18 mouse cellular contexts compared by ENCODE assay signal in genomic region chr19:42258031-42258430, GRCm38 (mm10). TPM values are rescaled to one million over a fixed set of nuclear protein-coding genes. Genes with fewer than 3 reads are reported as not detected.
DNase-seq lines count a peak whose midpoint lies in the region; ATAC-seq and TF ChIP-seq lines count a peak whose summit lies in the region.
"Had no signal": no experiment of that assay in that cellular context is flagged by ENCODE, and none has a peak within 500 bp of the region (broad histone marks: within the 10 kb centered on the region; RNA-seq: fewer than 3 reads in every experiment).

No protein-coding gene starts in this region.

- intact Hi-C loops in heart, adult 2 months (cut with DNase I), result no loop called here

- DNase-seq in forebrain, postnatal 0 days, result no peak
- peak; percentile 74 for DNase-seq in 3134 (ENCODE audit: extremely low read depth, insufficient read length, low spot score)
- DNase-seq in brain, adult 2 months (ENCODE audit: low read depth, low spot score), result peak; percentile 96
- peak; percentile 81 to 87 for DNase-seq in cerebellum, postnatal 25 days
- no peak for DNase-seq in heart, adult 2 months
- no peak for DNase-seq in layer of hippocampus, adult 11-12 months (ENCODE audit: low spot score)
- DNase-seq: B cell, adult 2 months; embryo, embryonic 11 days; kidney, adult 8-10 months; liver, postnatal 0 days; lung, postnatal 4 days; right cerebral cortex, postnatal 14 days had no signal

- H3K9me3 ChIP-seq in forebrain, postnatal 0 days (ENCODE audit: low read length), result no peaks in the 10 kb centered on the region
- H3K9me3 ChIP-seq in forebrain, embryonic 16.5 days (ENCODE audit: control insufficient read depth, low read length), result no peaks in the 10 kb centered on the region
- H3K9me3 ChIP-seq: G1E; heart, embryonic 15.5 days; hindbrain, embryonic 12.5 days had no signal

- TF ChIP-seq POLR2A in heart, adult 2 months (IDR thresholded peaks at IDR 0.05; ENCODE audit: insufficient read depth, low read depth, low read length), result no peak

- H3K27ac ChIP-seq in forebrain, postnatal 0 days (ENCODE audit: low read depth, low read length), result no peak overlapping the region
- no peak overlapping the region for H3K27ac ChIP-seq in forebrain, embryonic 16.5 days (ENCODE audit: low read length)
- no peak overlapping the region for H3K27ac ChIP-seq in heart, adult 2 months
- H3K27ac ChIP-seq: heart, embryonic 15.5 days; hindbrain, embryonic 12.5 days had no signal

- peaks cover 4% of the 10 kb centered on the region; the same call in 1 of the 2 replicates for H3K36me3 ChIP-seq in forebrain, postnatal 0 days (ENCODE audit: insufficient read depth)
- H3K36me3 ChIP-seq in forebrain, embryonic 16.5 days (ENCODE audit: control insufficient read depth, insufficient read depth), result no peaks in the 10 kb centered on the region
- no peaks in the 10 kb centered on the region for H3K36me3 ChIP-seq in heart, adult 2 months (ENCODE audit: control insufficient read depth, insufficient read depth, low read length)
- H3K36me3 ChIP-seq: G1E; heart, embryonic 15.5 days; hindbrain, embryonic 12.5 days had no signal

- no peak for ATAC-seq in forebrain, postnatal 0 days
- ATAC-seq in forebrain, embryonic 16.5 days, result no peak
- no peak for ATAC-seq in inflammation-experienced regulatory T-cells, adult 6 months
- ATAC-seq: activated CD4-positive, CD25-positive, alpha-beta regulatory T cell, adult 4 months; liver, postnatal 0 days had no signal

- no peak for TF ChIP-seq EP300 in heart, adult 2 months (IDR thresholded peaks at IDR 0.05; ENCODE audit: insufficient read depth, low read depth, low read length)

- H3K4me1 ChIP-seq in forebrain, postnatal 0 days (ENCODE audit: insufficient read depth), result peaks cover 25% of the 10 kb centered on the region
- H3K4me1 ChIP-seq in forebrain, embryonic 16.5 days (replicated peaks; ENCODE audit: control insufficient read depth, insufficient read depth, low read length), result peaks cover 26% of the 10 kb centered on the region
- no peaks in the 10 kb centered on the region for H3K4me1 ChIP-seq in heart, adult 2 months (ENCODE audit: control insufficient read depth, insufficient read depth, low read length)

- no peaks in the 10 kb centered on the region for H3K27me3 ChIP-seq in forebrain, postnatal 0 days (ENCODE audit: insufficient read depth, low read length)
- H3K27me3 ChIP-seq in forebrain, embryonic 16.5 days (replicated peaks; ENCODE audit: control insufficient read depth, insufficient read depth, low read length), result 0 out of 2 replicates have a peak, but pooled peaks cover 3% of the 10 kb centered on the region
- peaks cover 1% of the 10 kb centered on the region; the same call in 1 of the 2 replicates for H3K27me3 ChIP-seq in heart, adult 2 months (ENCODE audit: control insufficient read depth, insufficient read depth, low read length)

- no peaks in the 10 kb centered on the region for H3K79me2 ChIP-seq in heart, adult 2 months (replicated peaks; ENCODE audit: control insufficient read depth, insufficient read depth, low read length)

- no peak for TF ChIP-seq CTCF in forebrain, postnatal 0 days (IDR thresholded peaks at IDR 0.05; ENCODE audit: low read depth)
- TF ChIP-seq CTCF in heart, adult 2 months (IDR thresholded peaks at IDR 0.05), result no peak

- WGBS in forebrain, postnatal 0 days, result 48% methylated on average over 3 of the region's 3 CpGs
- WGBS in forebrain, embryonic 16.5 days, result 76% methylated on average over 3 of the region's 3 CpGs
- WGBS in heart, adult 2 months, result 39% methylated on average over 3 of the region's 3 CpGs

- H3K9ac ChIP-seq in forebrain, postnatal 0 days, result no peak overlapping the region
- H3K9ac ChIP-seq in forebrain, embryonic 16.5 days (replicated peaks; ENCODE audit: low read depth, low read length), result no peak overlapping the region
- no peak overlapping the region for H3K9ac ChIP-seq in heart, adult 2 months (ENCODE audit: low read depth, low read length)
- H3K9ac ChIP-seq: heart, embryonic 15.5 days; hindbrain, embryonic 12.5 days; liver, postnatal 0 days had no signal

- peak overlapping the region; percentile 60; the same call in 1 of the 2 replicates for H3K4me2 ChIP-seq in forebrain, postnatal 0 days (ENCODE audit: low read depth)
- no peak overlapping the region for H3K4me2 ChIP-seq in forebrain, embryonic 16.5 days (ENCODE audit: low read length)
- H3K4me2 ChIP-seq: heart, embryonic 15.5 days had no signal

- no peak overlapping the region for H3K4me3 ChIP-seq in forebrain, postnatal 0 days (ENCODE audit: low read depth, low read length)
- H3K4me3 ChIP-seq in forebrain, embryonic 16.5 days (replicated peaks; ENCODE audit: low read length), result no peak overlapping the region
- H3K4me3 ChIP-seq in heart, adult 2 months, result no peak overlapping the region
- H3K4me3 ChIP-seq: heart, embryonic 15.5 days; hindbrain, embryonic 12.5 days had no signal

RNA-seq across cellular contexts. Expression of gene Golga7b, which starts 10.7 kb away (rescaled TPM):
- total RNA-seq in forebrain, postnatal 0 days (2014; rRNA removed), result 79.1 and 90.1 TPM in 2 replicates
- 44.7 and 61.4 TPM in 2 replicates for polyA plus RNA-seq in forebrain, postnatal 0 days (2015; fragmentation: Nextera tagmentation; extraction: Ambion mirVana)
- 29.5 and 41.0 TPM in 2 replicates for polyA plus RNA-seq in forebrain, embryonic 16.5 days (2015; fragmentation: Nextera tagmentation; extraction: Ambion mirVana)
- total RNA-seq in heart, adult 2 months (2021), result under 1 TPM; 0.50 to 0.75 TPM
- polyA plus RNA-seq in heart, adult 2 months (2012; rRNA removed), result 1.0 and 1.1 TPM in 2 replicates
- not detected for polyA plus RNA-seq in inflammation-experienced regulatory T-cells, adult 6 months (2017; shearing (Covaris generic))
- polyA plus RNA-seq: activated CD4-positive, CD25-positive, alpha-beta regulatory T cell, adult 4 months; G1E; liver, postnatal 0 days had no signal

RNA-seq across cellular contexts. Expression of gene Sfrp5, which starts 56.0 kb away (rescaled TPM):
- total RNA-seq in forebrain, postnatal 0 days (2014; rRNA removed), result 1.8 and 3.7 TPM in 2 replicates
- polyA plus RNA-seq in forebrain, postnatal 0 days (2015; fragmentation: Nextera tagmentation; extraction: Ambion mirVana), result 2.7 and 3.4 TPM in 2 replicates
- 1.2 and 1.5 TPM in 2 replicates for polyA plus RNA-seq in forebrain, embryonic 16.5 days (2015; fragmentation: Nextera tagmentation; extraction: Ambion mirVana)
- 1 to 10 TPM; 4.7 to 5.9 TPM for total RNA-seq in heart, adult 2 months (2021)
- polyA plus RNA-seq in heart, adult 2 months (2012; rRNA removed), result 11.6 and 19.0 TPM in 2 replicates
- not detected for polyA plus RNA-seq in inflammation-experienced regulatory T-cells, adult 6 months (2017; shearing (Covaris generic))
- total RNA-seq: G1E had no signal
- polyA plus RNA-seq: activated CD4-positive, CD25-positive, alpha-beta regulatory T cell, adult 4 months; G1E; liver, postnatal 0 days had no signal

Comparison
In these comparisons a context has a peak if more than half of its experiments do, and no peak if none do; other contexts are left out.
1. DNase-seq: peak in 3134 (single experiment), brain, adult 2 months (single experiment) and cerebellum, postnatal 25 days (2 of 2); none in forebrain, postnatal 0 days (single experiment), heart, adult 2 months (0 of 2) and layer of hippocampus, adult 11-12 months (single experiment).
2. RNA of gene Golga7b, which starts 10.7 kb away (polyA plus RNA-seq): 44.7 to 61.4 TPM in forebrain, postnatal 0 days and 29.5 to 41.0 TPM in forebrain, embryonic 16.5 days; 1.0 to 1.1 TPM in heart, adult 2 months and not detected in inflammation-experienced regulatory T-cells, adult 6 months; every median in the first group is over 10 times any median in the second.